Mouse (Mus musculus): ENCODE measurements around the gene Pnrc1. TPM values are rescaled to one million over a fixed set of nuclear protein-coding genes. Genes with fewer than 3 reads are reported as not detected.
"Not testable (repeated sequence)": the region's sequence is repeated elsewhere in the genome, so short reads cannot be mapped to it uniquely, and the experiment has no call there.

Gene Pnrc1
- polyA plus RNA-seq (2015; fragmentation: Nextera tagmentation; extraction: Ambion mirVana), result 81.9 and 83.0 TPM in 2 replicates

DNA sequence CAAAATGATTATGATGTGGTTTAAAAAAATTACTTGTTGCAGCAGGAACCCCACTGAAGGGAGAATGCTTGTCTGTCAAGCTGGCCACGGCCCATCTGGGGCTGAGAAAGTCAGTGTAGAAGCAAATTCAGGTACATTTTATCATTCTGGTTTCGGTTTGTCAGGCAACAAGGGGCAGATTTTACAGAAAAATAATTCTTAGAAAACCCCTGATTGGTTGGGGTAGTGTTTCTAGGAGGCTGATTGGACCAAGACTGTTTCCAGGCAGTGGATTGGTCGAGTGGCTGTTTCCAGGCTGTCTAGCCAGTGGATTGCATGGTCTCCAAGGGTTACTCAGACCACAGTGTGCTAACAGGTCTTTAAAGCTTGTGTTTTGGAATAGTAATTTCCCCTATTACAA lies at the start of gene Pnrc1:
TSS of gene Pnrc1 (minus strand) at position 162 of the 400 bp plus-strand sequence.
- Histone ChIP-seq H3K27ac (ENCODE audit: low read length) (no peak within 1 kb of the TSS), H3K4me1 (ENCODE audit: insufficient read depth, low read length) (no peaks in the 10 kb centered on the region; the same call in 1 of the 2 replicates), H3K36me3 (ENCODE audit: insufficient read depth, low read length) (no peaks in the 10 kb centered on the region), H3K9ac (replicated peaks; ENCODE audit: low read length) (peak within 1 kb of the TSS; percentile 39), H3K4me2 (replicated peaks; ENCODE audit: low read depth, low read length) (peak within 1 kb of the TSS; percentile 46), H3K9me3 (ENCODE audit: low read length) (no peaks in the 10 kb centered on the region), H3K27me3 (ENCODE audit: insufficient read depth, low read length) (no peaks in the 10 kb centered on the region), H3K4me3 (ENCODE audit: low read length) (peak within 1 kb of the TSS; percentile 40)
- WGBS, result 41% methylated on average over 3 of the region's 3 CpGs
- ATAC-seq (ENCODE audit: low FRiP score, low TSS enrichment), result peak; percentile 92

DNA sequence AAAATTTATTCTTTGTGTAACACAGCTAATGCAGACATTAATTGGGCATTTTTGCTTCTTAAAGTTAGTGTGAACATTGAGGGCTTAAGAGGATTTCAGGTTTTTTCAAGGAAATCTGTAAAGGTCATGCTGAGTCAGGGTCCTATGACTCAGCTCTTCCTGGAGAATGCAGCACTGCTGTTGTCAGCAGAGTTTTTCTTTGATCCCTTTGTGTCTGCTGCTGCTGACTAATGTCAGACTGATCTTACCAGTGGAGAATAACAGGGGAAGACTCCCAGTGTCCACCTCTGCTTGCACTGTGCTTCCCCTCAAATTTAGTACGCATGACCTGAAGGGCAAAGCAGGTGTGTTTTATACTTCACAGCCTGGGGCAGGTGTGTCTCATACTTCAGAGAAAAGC lies 48.0 kb upstream of the Pnrc1 start:
- no peak overlapping the region for H3K4me2 ChIP-seq (replicated peaks; ENCODE audit: low read depth, low read length)
- H3K4me1 ChIP-seq (ENCODE audit: insufficient read depth, low read length), result no peaks in the 10 kb centered on the region
- H3K36me3 ChIP-seq (ENCODE audit: insufficient read depth, low read length), result peaks cover 29% of the 10 kb centered on the region
- ATAC-seq (ENCODE audit: low FRiP score, low TSS enrichment), result no peak
- no peak overlapping the region for H3K4me3 ChIP-seq (ENCODE audit: low read length)
- H3K9ac ChIP-seq (replicated peaks; ENCODE audit: low read length), result no peak overlapping the region
- no peak overlapping the region for H3K27ac ChIP-seq (ENCODE audit: low read length)
- H3K27me3 ChIP-seq (ENCODE audit: insufficient read depth, low read length), result no peaks in the 10 kb centered on the region
- WGBS, result 71% methylated on average over 1 of the region's 1 CpGs
- H3K9me3 ChIP-seq (ENCODE audit: low read length), result no peaks in the 10 kb centered on the region

DNA sequence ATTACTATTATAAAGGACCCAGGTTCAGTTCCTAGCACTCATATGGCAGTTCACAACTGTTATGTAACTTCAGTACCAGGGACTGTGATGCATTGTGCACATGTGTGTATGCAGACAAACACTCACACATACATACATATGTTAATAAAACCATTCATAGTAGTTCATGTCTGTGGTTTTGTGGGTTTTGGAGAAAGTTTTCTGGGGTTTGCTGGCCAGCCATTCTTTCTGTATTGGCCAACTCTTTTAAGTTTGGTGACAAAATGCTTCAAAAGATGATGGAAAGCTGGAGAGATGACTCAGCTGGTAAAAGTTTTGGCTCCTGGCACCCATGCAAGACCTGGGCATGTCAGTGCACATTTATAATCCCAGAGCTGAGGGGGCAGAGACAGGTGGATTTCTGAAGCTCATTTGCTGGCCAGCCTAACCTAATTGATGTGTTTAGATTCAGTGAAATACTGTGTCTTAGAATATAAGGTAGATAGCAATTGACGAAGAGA lies 43.0 kb upstream of the Pnrc1 start:
- no peaks in the 10 kb centered on the region for H3K4me1 ChIP-seq (ENCODE audit: insufficient read depth, low read length)
- no peak overlapping the region for H3K9ac ChIP-seq (replicated peaks; ENCODE audit: low read length)
- no peak overlapping the region for H3K4me3 ChIP-seq (ENCODE audit: low read length)
- no peak overlapping the region for H3K4me2 ChIP-seq (replicated peaks; ENCODE audit: low read depth, low read length)
- H3K36me3 ChIP-seq (ENCODE audit: insufficient read depth, low read length), result peaks cover 22% of the 10 kb centered on the region
- no peaks in the 10 kb centered on the region for H3K9me3 ChIP-seq (ENCODE audit: low read length)
- no peak for ATAC-seq (ENCODE audit: low FRiP score, low TSS enrichment)
- H3K27me3 ChIP-seq (ENCODE audit: insufficient read depth, low read length), result no peaks in the 10 kb centered on the region
- H3K27ac ChIP-seq (ENCODE audit: low read length), result no peak overlapping the region
- 95% methylated on average over 1 of the region's 1 CpGs for WGBS

DNA sequence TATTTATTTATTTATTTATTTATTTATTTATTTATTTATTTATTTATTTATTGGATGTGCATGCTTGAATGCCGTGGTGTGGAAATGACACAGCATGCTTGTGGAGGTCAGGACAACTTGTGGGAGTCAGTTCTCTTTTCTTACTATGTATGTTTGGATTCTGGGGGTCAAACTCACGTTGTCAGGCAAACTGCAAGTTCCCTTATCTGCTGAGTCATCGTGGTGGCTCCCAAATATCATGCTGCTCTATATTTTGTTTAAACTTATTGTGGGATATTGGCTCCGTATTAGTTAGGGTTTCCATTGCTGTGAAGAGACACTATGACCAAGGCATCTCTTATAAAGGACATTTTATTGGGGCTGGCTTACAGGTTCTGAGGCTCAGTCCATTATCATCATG lies 41.2 kb upstream of the Pnrc1 start:
- Histone ChIP-seq H3K36me3 (ENCODE audit: insufficient read depth, low read length) (peaks cover 22% of the 10 kb centered on the region), H3K27ac (ENCODE audit: low read length) (no peak overlapping the region), H3K27me3 (ENCODE audit: insufficient read depth, low read length) (no peaks in the 10 kb centered on the region), H3K9ac (replicated peaks; ENCODE audit: low read length) (no peak overlapping the region), H3K4me3 (ENCODE audit: low read length) (no peak overlapping the region), H3K9me3 (ENCODE audit: low read length) (no peaks in the 10 kb centered on the region), H3K4me2 (replicated peaks; ENCODE audit: low read depth, low read length) (no peak overlapping the region), H3K4me1 (ENCODE audit: insufficient read depth, low read length) (no peaks in the 10 kb centered on the region)
- WGBS, result 90% methylated on average over 4 of the region's 4 CpGs
- ATAC-seq (ENCODE audit: low FRiP score, low TSS enrichment), result no peak

DNA sequence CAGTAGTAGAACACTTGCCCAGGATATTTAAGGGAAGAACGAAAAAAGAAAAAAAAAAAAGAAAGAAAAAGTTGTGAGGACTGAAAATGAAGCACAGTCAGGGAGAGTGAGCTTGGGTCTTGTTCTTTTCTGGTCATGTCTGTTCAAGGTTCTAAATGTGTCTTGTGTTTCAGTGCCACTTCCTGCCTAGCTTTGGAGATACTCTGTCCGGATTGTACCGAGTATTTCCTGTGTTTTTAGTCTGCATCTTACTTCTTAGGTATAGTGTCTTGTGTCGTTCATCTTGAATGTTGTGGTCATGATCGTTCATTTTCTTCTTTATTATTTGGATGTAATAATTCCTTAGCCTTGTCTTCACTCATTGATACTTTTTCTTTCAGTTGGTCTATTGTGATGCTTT lies 25.9 kb upstream of the Pnrc1 start:
- no peak overlapping the region for H3K4me2 ChIP-seq (replicated peaks; ENCODE audit: low read depth, low read length)
- no peaks in the 10 kb centered on the region for H3K36me3 ChIP-seq (ENCODE audit: insufficient read depth, low read length)
- no peaks in the 10 kb centered on the region for H3K27me3 ChIP-seq (ENCODE audit: insufficient read depth, low read length)
- H3K4me3 ChIP-seq (ENCODE audit: low read length), result no peak overlapping the region
- ATAC-seq (ENCODE audit: low FRiP score, low TSS enrichment), result no peak
- WGBS, result 80% methylated on average over 5 of the region's 5 CpGs
- no peak overlapping the region for H3K9ac ChIP-seq (replicated peaks; ENCODE audit: low read length)
- H3K9me3 ChIP-seq (ENCODE audit: low read length), result no peaks in the 10 kb centered on the region
- H3K4me1 ChIP-seq (ENCODE audit: insufficient read depth, low read length), result peaks cover 15% of the 10 kb centered on the region
- H3K27ac ChIP-seq (ENCODE audit: low read length), result no peak overlapping the region

DNA sequence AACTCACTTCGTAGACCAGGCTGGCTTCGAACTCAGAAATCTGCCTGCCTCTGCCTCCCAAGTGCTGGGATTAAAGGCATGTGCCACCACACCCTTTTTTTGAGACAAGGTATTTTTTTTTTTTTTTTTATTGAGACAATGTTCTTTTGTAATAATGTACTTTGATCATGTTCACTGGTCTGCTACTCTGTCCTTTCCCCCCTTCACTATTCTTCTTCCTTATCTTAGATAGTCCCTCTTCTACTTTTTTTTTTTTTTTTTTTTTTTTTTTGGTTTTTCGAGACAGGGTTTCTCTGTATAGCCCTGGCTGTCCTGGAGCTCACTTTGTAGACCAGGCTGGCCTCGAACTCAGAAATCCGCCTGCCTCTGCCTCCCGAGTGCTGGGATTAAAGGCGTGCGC lies 24.2 kb upstream of the Pnrc1 start:
- not testable (repeated sequence) for H3K9ac ChIP-seq (replicated peaks; ENCODE audit: low read length); H3K4me2 ChIP-seq (replicated peaks; ENCODE audit: low read depth, low read length); H3K27ac ChIP-seq (ENCODE audit: low read length); H3K27me3 ChIP-seq (ENCODE audit: insufficient read depth, low read length); H3K9me3 ChIP-seq (ENCODE audit: low read length); H3K36me3 ChIP-seq (ENCODE audit: insufficient read depth, low read length); H3K4me3 ChIP-seq (ENCODE audit: low read length); ATAC-seq (ENCODE audit: low FRiP score, low TSS enrichment)
- peaks cover 15% of the 10 kb centered on the region for H3K4me1 ChIP-seq (ENCODE audit: insufficient read depth, low read length)
- 100% methylated on average over 6 of the region's 8 CpGs for WGBS

DNA sequence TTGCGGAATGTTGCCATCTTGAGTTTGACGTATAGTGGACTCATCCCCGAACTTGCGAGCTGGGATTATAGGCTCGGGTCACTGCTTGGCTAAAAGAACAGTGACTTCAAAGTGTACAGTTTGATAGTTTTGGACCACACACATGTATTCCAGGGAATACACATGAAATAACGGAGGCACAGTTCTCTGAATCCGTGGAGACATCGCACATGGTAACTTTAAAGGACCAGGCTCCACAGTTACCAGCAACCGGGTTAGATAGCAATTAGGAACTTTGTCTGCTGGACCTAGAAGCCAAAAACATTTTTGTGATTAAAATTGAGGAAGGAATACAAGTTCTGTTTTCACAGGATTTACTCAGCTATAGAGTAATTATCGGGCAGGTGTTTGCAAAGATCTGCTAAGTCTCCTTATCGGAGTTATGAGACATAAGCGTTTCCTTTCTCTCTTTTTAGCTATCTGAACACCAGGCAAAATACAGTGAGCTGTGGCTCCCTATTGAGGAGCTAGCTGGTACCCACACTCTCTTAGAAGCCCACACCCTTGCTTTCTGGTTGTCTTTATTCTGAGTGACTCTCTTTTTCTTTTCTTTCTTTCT lies 21.0 kb upstream of the Pnrc1 start:
- Histone ChIP-seq H3K4me1 (ENCODE audit: insufficient read depth, low read length) (peaks cover 15% of the 10 kb centered on the region), H3K4me2 (replicated peaks; ENCODE audit: low read depth, low read length) (peak overlapping the region; percentile 56), H3K27ac (ENCODE audit: low read length) (0 out of 2 replicates have a peak overlapping the region, but pooled peaks have one; percentile 23), H3K27me3 (ENCODE audit: insufficient read depth, low read length) (no peaks in the 10 kb centered on the region), H3K4me3 (ENCODE audit: low read length) (peak overlapping the region; percentile 74), H3K36me3 (ENCODE audit: insufficient read depth, low read length) (no peaks in the 10 kb centered on the region), H3K9ac (replicated peaks; ENCODE audit: low read length) (peak overlapping the region; percentile 79), H3K9me3 (ENCODE audit: low read length) (no peaks in the 10 kb centered on the region)
- 0 out of 2 replicates have a peak, but pooled peaks have one; percentile 1 for ATAC-seq (ENCODE audit: low FRiP score, low TSS enrichment)
- WGBS, result 16% methylated on average over 12 of the region's 12 CpGs

DNA sequence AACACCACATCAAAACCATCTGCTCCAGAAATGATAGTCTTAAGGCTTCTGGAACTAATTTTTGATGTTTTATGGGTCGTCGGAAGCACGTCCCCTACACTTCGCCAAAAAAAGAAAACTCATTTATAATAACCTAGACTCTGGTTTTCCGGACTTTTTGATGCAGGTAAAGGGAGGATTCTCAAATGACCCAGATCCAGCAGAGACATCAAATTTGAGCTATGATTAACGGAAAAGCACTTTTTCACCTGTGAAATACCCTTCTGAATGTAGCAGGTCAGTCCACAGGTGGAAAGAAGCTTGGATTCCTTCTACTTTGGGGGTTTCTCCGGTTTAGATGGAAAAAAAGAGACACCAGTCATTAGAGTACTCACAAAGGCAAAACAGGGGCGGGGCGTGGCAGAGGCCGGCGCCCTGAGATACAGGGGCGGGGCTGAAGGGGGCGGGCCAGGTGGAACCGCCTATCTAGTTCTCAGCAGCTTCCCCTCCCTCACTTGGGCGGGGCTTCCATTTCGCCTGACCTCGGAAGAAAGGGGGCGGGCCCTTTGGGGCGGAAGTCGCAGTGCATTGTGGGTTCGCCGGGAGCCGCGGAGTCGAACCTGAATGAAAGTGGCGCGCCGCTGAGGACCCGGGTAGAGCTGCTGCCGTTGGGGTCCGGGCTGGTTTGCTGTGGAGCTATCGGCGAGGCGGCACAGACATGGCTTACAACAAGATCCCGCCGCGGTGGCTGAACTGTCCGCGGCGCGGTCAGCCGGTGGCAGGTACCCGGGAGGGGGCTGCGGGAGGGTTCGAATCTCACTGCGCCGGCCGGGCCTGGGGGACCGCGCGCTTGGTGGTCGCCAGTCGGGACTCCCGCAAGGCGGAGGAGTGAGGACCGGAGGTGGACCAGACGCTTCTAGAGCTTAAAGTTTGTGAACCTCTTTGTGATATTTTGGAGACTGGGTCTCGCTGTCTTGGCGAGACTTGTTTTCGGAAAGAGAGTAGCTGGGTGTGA lies 20.1 kb upstream of the Pnrc1 start, which contains the start of gene Rngtt:
TSS of gene Rngtt (plus strand) at position 548 of the 994 bp plus-strand sequence.
- 4% methylated on average over 59 of the region's 60 CpGs for WGBS
- ATAC-seq (ENCODE audit: low FRiP score, low TSS enrichment), result peak; percentile 93

DNA sequence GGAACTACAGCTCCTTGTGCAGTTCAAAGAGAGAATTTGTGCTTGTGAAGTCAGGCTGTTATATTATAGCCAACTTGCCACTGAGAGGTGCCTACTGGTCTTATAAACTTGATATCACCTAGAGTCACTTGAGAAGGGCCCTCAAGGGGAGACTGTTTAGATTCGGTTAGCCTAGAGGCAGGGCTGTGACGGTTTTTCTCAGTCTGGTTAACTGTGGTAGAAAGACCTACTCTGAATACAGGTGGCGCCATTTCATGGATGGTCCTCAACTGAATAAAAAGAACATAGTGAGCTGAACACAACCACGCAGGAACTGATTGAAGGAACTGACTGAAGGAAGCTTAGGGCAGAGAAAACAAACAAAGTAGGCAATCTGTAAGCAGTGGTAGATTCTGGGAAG lies 17.2 kb upstream of the Pnrc1 start:
- ATAC-seq (ENCODE audit: low FRiP score, low TSS enrichment), result no peak
- Histone ChIP-seq H3K4me3 (ENCODE audit: low read length) (no peak overlapping the region), H3K27ac (ENCODE audit: low read length) (no peak overlapping the region), H3K4me1 (ENCODE audit: insufficient read depth, low read length) (peaks cover 12% of the 10 kb centered on the region), H3K9ac (replicated peaks; ENCODE audit: low read length) (no peak overlapping the region), H3K4me2 (replicated peaks; ENCODE audit: low read depth, low read length) (no peak overlapping the region), H3K27me3 (ENCODE audit: insufficient read depth, low read length) (no peaks in the 10 kb centered on the region), H3K36me3 (ENCODE audit: insufficient read depth, low read length) (no peaks in the 10 kb centered on the region), H3K9me3 (ENCODE audit: low read length) (no peaks in the 10 kb centered on the region)
- WGBS, result 78% methylated on average over 4 of the region's 4 CpGs

More for the DNA sequence above, 20.1 kb upstream of the Pnrc1 start, which contains the start of gene Rngtt:
- Histone ChIP-seq H3K27ac (ENCODE audit: low read length) (peak within 1 kb of the TSS; percentile 49), H3K9me3 (ENCODE audit: low read length) (no peaks in the 10 kb centered on the region), H3K9ac (replicated peaks; ENCODE audit: low read length) (peak within 1 kb of the TSS; percentile 79), H3K4me1 (ENCODE audit: insufficient read depth, low read length) (peaks cover 15% of the 10 kb centered on the region), H3K4me3 (ENCODE audit: low read length) (peak within 1 kb of the TSS; percentile 74), H3K36me3 (ENCODE audit: insufficient read depth, low read length) (no peaks in the 10 kb centered on the region), H3K27me3 (ENCODE audit: insufficient read depth, low read length) (no peaks in the 10 kb centered on the region), H3K4me2 (replicated peaks; ENCODE audit: low read depth, low read length) (peak within 1 kb of the TSS; percentile 68)
